Mouse (Mus musculus) cerebellum, adult 11-12 months (tissue): Measurements from ENCODE around the gene Zfp423.

Source experiments
- DNase-seq: peaks from one replicate; pipeline ENCODE4 v3.0.0; 2022

Gene Zfp423

DNA sequence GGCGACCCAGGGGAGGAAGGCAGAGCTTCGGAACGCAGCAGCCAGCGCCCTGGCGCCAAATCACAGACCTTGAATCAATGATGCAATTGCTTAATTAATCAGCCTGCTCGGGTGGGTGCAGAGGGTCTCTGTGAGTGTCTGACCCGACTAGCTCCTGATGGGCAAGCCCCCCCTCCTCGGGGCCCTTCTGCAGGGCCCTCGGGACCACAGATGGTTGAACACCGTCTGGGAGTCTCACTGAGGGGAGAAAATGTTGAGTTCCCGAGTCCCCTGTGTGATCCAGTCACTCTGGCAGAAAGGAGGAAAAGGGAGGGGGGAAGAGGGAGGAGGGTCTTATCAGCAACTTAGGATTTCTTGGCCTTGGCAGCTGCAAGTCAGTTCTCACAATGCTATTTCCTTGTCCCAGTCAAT, 124.0 kb downstream of the Zfp423 start:
- DNase-seq = no peak

DNA sequence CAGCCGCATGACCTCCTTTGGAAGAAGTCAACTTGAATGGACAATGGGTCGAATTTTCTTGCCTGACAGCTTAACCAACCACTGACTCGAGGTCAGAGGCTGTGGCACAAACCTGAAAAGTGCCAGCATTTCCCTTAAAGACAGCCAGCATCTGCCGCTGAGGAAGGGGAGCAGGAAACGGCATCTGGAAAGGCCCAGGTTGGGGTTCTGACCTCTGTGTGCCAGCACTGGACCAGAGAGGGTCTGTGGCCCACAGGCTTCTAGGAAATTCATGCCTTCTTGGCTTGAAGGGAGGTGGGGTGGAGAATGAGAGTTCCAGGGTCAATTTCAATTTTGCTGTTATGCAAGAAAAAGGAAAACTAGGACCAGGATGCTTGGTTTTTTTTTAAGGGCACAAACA, 124.7 kb downstream of the Zfp423 start:
- DNase-seq = no peak

DNA sequence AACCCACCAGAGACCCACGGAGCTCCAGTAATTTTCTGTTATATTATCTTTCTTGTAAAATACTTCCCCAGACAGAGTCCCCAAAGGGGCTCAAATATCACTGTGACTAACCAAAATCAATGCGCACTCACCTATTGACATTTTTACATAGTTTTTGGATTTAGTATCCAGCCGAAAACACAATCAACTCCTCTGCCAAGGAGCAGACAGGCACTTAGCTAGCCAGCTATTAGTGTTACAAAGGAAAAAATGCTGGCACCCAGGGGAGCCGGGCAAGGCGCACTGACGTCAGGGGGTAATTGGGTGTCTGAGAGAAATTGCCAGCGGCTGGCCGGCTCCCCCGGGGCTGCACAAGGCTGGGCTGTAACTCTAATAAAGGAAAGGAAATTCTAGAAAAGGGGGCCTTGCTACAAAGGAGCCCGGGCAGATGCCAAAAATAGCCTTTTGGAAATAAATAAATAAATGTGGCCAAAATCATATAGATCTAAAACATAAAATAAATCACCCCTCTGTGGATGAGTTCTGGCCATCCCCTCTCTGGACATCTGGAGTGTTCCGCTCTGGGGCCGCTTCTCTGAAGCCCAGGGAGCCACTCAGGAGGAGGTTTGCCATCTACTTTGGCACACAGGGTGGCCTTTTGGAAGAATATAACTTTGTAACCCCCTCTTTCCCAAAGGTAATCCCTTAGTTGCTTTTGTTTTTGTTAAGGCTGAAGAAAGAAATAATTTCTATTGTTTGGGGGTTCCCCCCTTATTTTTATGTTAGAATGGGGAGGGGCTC, 125.4 kb downstream of the Zfp423 start:
- no peak for DNase-seq

DNA sequence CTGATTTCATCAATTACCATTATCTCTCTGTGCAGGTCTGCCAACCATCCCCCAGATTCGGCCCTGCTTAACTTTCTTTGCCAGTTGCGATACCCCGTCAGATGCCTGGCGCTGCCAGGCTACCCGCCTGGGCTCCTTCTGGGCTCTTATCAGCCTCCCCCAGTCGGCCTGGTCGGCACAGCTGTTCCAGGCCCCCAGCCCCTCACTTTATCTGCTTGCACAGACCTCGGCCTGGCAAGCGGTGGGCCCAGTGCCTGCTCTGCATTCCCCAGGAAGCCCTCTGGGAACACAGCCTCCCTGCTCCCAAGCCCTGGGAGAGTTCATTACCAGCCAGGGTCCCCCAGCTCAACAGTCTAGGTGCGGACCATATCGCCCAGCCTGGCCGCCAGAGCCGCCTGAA, 126.1 kb downstream of the Zfp423 start:
- DNase-seq = no peak

- no peak for DNase-seq
Measured at GRCm38 (mm10) chr8:87832381-87833325, 126.7 kb downstream of the Zfp423 start.

DNA sequence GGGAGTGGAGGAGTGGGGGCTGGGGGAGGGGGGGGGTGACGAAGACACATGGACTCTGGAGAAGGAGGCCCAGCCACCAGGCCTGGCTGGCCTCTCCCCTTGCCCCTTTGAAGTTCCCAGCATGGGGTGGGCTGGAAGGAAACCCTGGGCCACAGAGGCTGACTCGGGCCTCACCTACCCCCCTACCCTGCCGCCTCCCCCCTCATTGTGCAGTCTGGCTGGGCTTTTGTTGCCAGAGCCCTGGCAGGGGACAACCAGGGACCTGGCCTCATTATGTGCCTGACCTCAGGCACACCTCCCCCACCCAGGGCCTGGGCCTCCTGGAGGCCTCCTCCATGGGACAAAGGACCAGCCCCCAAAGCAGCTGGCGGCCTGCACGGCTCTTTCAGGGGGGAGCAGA, 127.8 kb downstream of the Zfp423 start:
- DNase-seq = no peak

GRCm38 (mm10) chr8:87831116-87831515, 128.3 kb downstream of the Zfp423 start:
- DNase-seq = no peak

GRCm38 (mm10) chr8:87830200-87830599, 129.2 kb downstream of the Zfp423 start:
- DNase-seq = no peak

DNA sequence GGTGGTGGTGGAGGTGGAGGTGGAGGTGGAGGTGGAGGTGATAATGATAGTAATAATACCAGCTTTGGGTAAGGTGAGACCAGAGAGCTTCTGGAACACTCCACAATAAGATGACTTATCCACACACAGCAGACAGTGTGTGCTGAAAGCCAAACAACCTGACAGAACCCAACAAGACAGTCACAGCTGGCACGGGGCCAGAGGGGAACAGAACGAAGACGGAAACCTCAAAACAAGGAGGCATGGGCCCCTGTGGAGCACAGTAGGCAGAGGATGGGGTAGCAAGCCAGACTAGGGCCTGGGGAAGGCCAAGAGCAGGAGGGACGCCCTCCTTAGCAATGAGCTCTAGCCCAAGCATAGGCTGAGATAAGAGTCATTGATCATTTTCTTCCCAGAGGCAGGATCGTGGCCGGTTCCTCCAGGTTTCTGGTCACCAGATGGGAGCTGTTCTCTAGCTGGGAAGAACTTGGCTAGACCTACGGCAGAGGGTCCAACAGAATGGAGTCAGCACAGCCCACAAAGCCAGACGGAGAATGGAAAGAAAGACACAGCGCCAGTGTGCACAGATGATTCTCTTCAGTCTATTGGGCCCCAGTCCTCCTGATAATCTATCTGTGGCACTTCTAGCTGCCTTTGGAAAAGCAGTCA, 133.3 kb downstream of the Zfp423 start:
- DNase-seq = no peak

- no peak for DNase-seq
Measured at GRCm38 (mm10) chr8:87823172-87823571, 136.2 kb downstream of the Zfp423 start.

- DNase-seq = no peak
Measured at GRCm38 (mm10) chr8:87822690-87823089, 136.7 kb downstream of the Zfp423 start.

DNA sequence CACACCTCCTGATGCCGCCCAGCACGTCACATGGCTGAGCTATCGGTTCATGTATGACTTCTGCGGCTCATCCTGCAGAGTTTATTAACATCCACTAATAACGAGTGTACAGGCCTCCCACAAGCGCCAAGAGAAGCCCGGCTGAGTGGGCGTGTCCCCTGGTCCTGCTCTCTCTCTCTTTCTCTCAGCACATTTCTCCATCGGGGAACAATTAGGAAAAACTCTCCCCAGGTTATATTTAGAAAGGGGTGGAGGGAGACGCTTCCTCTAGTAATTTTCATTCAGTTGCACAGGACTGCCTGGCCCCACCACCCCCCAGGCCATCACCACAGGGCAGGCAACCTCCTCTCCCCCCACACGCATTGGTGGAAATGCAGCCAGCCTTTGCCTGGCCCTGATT, 137.2 kb downstream of the Zfp423 start:
- no peak for DNase-seq

DNA sequence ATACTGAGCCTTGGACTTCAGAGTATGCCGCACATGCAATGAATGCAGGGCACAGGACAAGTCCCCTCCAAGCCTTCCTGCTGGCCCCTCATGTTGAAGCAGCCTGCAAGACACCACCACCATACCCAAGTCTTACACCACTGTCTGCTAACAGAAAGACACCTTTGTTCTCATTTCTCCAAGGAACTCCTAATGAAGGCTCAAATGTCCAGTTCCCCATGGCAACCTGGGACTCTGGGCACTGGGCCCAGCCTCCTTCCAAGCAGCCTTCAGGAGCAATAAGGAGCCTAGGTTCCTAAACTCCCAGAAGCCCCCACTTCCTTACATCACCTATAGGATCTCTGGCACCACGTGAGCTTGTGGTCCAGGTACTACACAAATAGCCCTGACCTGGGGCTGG, 137.7 kb downstream of the Zfp423 start:
- DNase-seq = no peak

DNA sequence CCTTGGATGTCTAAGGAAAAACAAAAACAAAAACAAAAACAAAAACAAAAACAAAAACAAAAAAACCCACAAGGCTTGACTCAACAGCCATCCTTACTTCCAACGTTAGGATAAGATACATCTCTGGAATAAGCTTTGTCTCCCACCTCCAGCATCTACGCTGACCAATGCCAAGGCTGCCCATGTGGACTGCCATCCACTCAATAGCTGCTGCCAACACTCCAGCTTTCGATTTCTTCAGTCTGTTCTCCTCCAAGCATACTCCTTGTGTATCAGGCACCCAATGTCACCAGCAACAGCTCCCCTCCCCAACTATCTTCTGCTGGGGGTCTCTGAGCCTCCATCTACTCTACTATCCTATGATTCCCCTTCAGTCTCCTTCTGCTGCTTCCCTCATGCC, 140.1 kb downstream of the Zfp423 start:
- no peak for DNase-seq

DNA sequence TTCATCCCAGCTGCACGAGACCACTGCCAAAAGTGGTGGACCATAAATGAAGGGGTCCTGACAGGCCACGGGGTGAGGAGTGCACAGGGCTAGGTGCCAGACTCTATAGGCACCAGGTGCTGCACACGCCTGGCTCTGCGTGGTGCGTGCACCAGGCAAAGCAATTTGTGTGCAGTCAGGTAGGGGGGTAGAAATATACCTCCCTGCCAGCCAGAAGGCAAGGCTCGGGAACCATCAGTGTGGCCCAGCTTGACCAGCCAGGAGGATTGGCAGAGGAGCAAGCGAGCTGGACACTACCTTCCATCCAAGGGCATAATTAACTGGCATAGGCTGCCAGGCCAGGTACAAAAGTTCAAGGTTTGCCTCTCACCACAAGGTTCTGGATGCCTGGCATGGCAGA, 140.9 kb downstream of the Zfp423 start:
- DNase-seq = peak; percentile 63

- no peak for DNase-seq
Measured at GRCm38 (mm10) chr8:87816141-87816540, 143.3 kb downstream of the Zfp423 start.

DNA sequence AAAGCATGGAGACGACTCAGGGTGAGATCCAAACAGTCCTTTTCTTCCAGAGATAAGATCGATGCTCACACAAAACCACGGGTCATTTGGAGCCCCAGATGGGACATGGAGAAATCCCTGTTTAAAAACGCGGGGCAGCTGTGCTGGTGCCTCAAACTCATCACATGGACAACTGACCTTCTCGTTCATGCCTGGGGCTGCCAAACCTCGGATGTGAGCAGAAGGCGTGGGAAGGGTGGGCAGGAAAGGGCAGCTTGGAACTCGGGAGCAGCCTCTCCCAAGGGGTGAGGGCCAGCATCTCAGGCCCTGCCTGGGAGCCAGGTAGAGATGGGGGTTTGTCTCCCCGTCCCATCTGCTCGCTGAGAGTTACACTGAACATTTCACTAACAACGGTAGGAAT, 146.7 kb downstream of the Zfp423 start:
- DNase-seq = no peak

DNA sequence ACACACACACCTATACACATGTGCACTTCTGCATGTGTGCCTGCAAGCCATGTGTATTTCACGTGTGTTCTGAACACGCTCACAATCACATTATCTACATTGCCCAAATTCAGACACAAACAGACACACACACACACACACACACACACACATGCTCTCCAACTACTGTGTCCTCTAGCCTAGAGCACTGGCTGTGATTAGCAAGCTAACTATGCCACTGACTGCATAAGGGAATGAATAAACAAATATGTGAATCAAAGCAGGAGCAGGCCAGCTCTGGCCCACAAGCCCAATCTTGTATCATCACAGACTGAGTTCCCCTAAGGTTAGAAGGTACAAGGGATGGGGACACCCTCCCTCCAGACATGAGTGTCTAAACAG, 147.3 kb downstream of the Zfp423 start:
- DNase-seq = no peak

GRCm38 (mm10) chr8:87811399-87812068, 147.9 kb downstream of the Zfp423 start:
- DNase-seq = peak; percentile 44

GRCm38 (mm10) chr8:87810771-87811170, 148.6 kb downstream of the Zfp423 start:
- DNase-seq = no peak

- no peak for DNase-seq
Measured at GRCm38 (mm10) chr8:87804327-87804900, 155.0 kb downstream of the Zfp423 start.

DNA sequence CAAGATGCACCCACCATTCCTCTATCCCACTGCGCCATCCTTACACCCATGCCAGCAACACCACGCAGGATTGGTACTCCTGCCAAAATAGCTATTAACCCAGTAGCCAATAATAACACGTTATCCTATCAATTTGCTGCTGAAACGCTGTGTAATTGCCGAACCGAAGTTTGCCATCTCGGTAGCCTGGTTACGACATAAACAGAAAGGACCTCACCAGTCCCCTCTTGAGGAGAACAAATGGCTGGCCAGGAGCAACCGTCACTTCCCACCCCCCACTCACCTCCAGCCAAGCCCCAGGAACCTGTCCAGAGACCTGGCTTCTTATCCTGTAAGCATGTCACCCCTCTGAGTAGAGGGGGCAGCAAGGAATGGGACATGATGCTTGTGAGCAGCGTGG, 156.0 kb downstream of the Zfp423 start:
- no peak for DNase-seq

GRCm38 (mm10) chr8:87802571-87802970, 156.8 kb downstream of the Zfp423 start:
- DNase-seq = no peak
